Mouse (Mus musculus) effector memory CD4-positive, alpha-beta T cell, adult 7 months (primary cell): Measurements from ENCODE around the gene Gpr179. TPM values are rescaled to one million over a fixed set of nuclear protein-coding genes. Genes with fewer than 3 reads are reported as not detected.

Experiments
- polyA plus RNA-seq: library from polyadenylated mRNA; unstranded; fragments of 100-300 nt; shearing (Covaris generic); gene quantifications from one replicate; pipeline ENCODE4 v1.2.1, GENCODE M21; 2017

Gpr179 gene
- polyA plus RNA-seq: 0.88 TPM

DNA sequence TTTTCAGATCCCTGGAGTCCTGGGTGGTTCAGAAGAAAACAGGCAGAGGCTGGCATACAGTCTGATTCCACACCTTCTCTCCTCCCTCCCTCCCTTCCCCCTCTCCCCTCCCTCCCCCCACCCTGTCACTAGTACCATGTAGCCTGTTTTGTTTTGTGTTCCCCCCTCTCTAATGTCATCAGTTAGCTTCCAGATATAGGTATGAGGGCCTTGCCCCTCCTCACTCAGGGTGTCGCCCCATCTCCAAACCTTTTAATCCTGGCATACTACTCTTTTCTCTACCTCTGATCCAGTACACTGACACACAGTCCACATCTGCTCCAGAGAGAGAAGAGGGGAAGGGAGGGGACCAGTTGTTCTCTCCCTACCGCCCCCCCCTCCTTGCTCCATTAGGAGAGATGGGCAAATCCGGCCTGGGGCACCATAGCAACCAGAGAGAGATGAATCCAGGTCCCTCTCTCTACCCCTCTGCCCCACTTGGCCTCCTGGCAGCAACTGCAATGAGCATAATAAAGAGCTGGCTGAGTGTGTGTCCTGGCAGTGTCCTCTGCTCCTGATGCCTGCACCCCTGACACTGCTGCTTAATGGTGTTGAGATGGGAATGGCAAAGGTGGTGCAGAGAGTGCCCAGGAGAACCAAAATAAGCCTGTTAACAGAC, at the start of gene Gpr179:
Gene Gpr179 (minus strand): TSS at position 51 of the 658 bp plus-strand sequence.

DNA sequence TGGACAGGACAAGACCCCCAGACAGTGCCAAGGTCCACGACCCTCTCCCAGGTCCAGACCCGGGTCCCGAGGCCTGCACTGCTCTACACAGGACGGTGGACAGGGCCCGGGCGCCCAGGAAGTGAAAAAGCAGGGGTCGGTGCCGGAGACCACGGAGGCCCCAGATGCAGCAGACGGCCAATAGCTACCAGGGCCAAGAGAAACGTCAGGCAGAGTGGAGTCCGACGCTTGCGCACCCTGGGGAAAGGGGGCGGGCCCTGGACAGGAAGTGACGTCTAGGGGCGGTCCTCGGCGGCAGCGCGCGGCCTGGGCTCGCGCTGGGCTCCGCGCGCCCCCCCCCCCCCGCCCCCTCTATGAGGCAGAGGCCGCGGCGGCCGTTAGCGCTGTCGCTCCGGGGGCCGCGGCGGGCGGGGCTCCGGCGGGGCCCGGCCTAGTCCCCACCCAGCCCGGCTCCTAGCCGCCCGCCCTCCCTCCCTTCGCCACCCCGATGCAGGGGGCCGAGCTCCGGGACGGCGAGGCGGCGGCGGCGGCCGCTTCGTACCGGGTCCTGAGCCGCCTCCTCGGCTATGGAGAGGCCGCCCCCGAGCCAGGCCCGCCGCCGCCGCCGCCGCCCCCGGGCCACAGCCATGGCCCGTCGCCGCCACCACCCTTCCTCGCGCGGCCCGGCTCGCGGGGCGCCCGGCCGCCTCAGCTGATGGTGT, 10.2 kb upstream of the Gpr179 start, which contains the start of gene Socs7:
Gene Socs7 (plus strand): TSS at position 604 of the 701 bp plus-strand sequence.

GRCm38 (mm10) chr11:97315504-97316503, 36.1 kb downstream of the Gpr179 start, which contains the start of gene Mrpl45:
Gene Mrpl45 (plus strand): TSS chr11:97315716.

Other genes with a start within 250 kb of the Gpr179 start
- 278 TPM for gene Tbx21, start 236.7 kb downstream of the Gpr179 start, polyA plus RNA-seq
- 7.9 TPM for gene Tbkbp1, start 200.6 kb downstream of the Gpr179 start, polyA plus RNA-seq
- gene Kpnb1, start 164.2 kb downstream of the Gpr179 start, polyA plus RNA-seq: 19.9 TPM
- 35.3 TPM for gene Npepps, start 71.4 kb downstream of the Gpr179 start, polyA plus RNA-seq
- gene Mrpl45, start 36.4 kb downstream of the Gpr179 start, polyA plus RNA-seq: 11.9 TPM
- gene Socs7, start 10.5 kb upstream of the Gpr179 start, polyA plus RNA-seq: 2.5 TPM
- gene Arhgap23, start 63.5 kb upstream of the Gpr179 start, polyA plus RNA-seq: not detected
- not detected for gene 4933428G20Rik, start 148.3 kb upstream of the Gpr179 start, polyA plus RNA-seq
- gene Srcin1, start 224.1 kb upstream of the Gpr179 start, polyA plus RNA-seq: not detected